Mouse (Mus musculus) thymus, adult 18-20 months (tissue): ENCODE data around the gene Tor2a.

ENCODE experiments used
- DNase-seq, 2 experiments: peaks; one replicate each; pipeline ENCODE4 v3.0.0; 2022; ENCODE audit warnings: mixed read lengths in 2 of 2

Gene Tor2a

DNA sequence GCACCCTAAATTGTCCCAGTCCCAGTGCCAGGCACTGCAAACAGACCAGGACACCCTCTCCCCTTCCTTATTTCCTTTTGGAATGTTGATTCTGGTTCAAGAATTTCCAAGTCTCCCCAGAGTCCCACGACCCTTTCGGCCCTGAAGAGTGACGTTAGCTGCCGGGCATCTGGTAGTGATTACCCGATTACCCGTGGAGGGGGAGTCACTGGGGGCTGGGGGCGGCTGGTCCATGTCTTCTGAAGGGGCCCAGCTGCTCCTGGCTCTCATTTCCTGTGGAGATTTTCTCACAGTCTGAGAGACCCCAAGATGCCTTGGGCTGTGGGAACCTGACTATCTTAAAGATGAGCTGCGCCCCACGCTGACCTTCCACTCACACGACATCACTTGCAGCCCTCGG lies 26.2 kb upstream of the Tor2a start:
- DNase-seq: no peak

DNA sequence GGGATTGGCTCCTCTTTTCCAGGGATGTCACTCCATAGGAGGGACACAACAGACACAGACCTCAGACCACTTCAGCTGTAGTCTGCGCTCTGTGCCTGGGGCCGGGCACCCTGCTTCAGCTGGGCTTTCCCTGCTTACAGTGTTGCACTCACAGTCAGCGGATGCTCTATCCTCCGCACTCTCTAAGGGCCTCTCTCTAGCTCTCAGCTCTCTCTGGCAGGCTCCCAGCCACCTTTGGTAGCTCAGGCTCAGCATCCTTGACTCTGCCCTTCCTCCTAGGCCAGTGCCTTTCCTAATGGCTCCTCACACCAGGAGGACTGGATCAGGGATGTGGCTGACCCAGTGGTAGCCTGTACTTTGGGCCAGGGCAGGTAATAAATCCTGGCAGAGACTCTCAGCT lies 25.1 kb upstream of the Tor2a start:
- DNase-seq: no peak

DNA sequence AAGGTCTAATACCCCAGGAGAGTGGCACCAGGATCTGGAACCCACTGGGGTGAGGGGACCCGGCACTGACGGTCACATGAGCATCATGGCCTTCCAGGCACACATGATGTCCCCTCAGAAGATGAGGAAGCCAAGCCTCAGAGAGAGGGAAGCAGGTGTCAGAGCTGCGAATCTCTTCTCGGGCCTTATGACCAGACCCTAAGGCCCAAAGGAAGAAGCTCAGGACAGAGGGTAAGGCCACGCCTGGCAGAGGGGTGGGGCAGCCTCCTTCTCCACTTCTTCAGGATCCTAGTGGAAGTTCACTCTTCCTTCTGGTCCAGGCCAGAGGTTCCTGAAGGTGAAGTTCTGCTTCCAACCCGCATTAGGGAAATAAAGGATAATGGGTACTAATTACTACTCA lies 24.3 kb upstream of the Tor2a start:
- DNase-seq: no peak

DNA sequence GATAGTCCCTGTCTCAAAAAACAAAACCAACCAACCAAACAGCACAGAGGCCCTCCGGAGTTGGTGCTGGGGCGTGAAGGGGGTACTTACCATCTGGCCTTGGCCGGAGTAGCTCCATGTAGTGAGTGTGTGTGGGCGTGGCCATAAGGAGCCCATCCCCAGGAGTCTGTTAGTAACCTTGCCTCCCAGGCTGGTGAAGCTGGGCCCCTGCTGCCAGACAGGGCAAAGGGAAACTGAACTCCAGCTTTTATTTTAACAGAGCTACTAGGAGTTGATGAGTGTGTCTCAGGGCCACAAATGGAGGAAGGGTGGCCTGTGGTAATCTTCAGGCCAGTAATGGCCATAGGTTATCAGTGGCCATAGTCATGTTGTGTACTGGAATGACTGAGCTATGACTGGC lies 22.6 kb upstream of the Tor2a start:
- no peak for DNase-seq

DNA sequence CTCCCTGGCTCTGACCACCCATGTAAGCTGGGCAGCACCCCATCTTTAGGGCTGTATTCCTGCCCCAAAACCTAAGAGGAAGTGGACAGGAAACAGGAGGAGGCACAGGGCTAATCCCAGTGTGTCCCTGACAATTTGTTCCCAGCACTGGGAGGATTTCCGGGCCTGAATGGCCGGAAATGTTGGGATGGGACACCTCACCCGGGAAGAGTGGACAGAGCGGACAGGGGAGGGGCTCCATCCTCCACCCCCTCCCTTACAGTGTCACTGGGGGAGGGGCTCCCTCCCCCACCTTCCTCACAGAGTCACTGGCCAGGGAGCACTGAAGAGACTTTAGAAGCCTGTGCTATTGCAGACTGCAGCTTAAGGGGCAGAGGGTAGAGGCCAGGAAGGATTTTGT lies 22.1 kb upstream of the Tor2a start:
- no peak for DNase-seq

DNA sequence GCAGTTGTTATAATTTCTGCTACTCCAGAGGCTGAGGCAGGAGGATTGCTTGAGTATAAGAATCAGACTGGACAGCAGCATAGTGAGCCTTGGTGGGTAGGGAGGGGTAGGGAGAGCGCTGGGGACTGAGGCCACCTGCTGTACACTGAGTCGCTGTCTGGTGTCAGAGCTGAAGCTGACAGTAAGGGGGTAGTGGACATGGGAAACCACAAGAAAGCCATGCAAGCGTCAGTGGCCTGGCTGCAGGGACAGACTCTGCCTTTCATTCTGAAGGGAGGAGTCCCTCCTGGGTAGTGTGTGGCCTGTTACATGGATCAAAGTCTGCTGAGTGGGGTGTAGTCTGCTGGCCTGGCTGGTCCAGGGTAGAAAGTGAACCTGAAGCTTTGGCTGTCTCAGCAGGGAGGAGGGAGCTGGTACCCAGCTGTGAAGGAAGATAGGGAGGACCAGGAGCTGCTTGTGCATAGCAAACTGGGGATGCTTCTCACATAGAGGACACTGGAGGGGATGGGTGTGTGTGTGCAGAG lies 20.7 kb upstream of the Tor2a start:
- no peak for DNase-seq

DNA sequence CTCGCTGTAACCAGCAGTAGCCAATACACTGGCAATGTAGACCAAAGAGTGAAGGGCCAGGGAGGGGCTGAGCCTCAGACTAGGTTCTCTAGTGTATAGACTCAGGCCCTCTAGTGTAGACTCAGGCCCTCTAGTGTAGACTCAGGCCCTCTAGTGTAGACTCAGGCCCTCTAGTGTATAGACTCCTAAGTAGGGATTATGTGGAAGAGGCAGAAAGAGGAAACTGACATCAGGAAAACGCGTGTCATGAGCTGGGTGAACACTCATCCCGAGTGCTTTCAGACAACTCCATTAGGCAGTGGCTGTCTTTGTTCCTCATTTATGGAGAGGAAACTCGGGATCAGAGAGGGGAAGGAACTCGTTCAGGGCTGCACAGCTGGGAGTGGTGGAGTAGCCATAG lies 20.0 kb upstream of the Tor2a start:
- no peak for DNase-seq

DNA sequence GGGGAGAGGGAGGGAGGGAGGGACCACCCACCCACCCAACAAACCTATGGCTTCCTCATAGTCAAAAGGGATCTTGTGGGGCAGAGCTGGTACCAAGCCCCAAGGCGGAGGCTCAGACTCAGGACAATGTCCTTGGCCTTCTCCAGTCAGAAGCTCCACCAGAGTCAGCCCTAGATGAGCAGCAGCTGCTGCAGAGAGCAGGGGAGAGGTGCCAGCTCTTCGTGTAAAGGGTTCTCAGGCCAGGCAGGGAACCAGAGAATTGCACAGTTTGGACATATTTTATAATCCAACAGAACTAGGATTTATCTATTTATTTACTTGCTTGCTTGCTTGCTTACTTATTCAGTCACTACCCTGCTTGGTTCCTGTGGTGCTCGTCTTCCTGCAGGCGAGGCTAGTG lies 17.7 kb upstream of the Tor2a start:
- DNase-seq: no peak

DNA sequence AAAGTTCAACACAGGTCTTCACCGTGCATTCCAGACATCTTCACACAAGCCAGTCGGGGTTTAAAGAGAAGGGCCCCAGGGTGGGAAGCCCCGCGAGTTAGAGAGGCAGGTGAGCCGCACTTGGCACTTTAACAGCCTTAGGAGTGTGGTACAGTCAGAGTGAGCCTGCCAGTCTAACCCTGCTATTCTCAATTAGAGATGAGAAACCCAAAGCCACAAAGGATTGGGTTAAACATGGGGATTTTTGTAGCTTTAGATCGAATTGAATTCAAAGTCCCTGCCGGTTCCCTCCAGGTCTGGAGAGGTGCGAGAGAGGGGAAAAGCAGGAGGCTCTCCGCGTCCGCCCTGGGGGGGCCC lies 16.1 kb upstream of the Tor2a start, which contains the start of gene 6330409D20Rik:
TSS of gene 6330409D20Rik (minus strand) at position 101 of the 357 bp plus-strand sequence.
- DNase-seq: no peak

DNA sequence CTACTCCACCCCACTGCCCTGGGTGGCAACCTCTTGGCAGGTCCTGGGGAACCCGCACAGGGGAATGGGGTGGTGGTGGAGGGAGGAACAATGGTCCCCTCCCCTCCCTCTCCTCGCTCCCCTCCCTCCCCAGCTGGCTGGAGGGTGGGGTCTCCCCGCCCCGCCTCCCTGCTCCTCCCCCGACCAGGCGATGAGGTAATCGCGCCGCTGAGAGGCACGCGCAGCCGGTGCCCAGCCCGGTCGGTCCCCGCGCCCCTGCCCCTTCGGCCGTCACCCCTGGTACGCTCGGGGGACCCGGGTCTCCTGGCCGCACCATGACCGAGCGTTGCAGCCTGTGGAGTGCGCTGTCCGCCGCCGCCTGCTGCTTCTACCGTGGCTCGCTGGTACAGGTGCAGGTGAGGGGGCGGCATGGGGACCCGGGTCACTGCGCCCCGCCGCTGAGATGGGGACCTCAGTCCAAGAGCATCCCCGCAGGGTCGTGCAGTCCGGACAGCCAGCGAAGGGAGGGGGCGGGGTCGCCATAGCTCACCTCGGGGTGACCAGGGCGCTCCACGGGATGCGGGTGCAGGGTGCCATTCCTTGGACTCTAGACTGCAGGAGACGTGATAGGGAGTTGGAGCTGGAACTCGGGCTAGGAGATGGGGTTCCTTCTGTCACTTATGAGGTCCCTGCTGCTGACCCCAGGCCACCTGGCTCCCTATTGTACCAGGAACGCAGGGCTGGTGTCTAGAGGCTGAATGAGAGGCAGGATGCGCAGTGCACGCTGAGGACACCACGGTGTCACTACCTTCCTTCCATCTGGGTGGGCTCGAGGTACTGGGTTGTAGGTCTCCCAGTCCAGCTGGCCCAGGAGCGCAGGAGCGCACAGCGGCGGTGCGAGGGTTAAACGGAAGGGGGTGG lies 15.5 kb upstream of the Tor2a start:
- DNase-seq: no peak

DNA sequence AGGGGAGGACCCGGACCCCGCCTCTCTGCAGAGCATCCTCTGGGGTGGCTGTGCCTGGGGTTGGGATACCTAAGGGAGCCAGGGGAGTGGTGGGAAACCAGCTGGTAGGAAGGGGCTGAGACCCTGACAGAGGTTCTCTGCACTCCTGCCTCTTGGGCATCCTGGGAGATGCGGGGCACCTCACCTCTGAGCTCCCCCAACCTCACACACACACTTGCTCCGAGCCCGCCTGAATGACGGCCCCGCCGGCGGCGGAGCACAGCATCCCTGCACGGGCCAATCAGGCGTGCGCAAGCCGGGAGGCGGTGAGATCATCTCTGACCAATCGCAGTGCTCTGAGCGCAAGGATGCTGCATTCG lies 14.9 kb upstream of the Tor2a start:
- no peak for DNase-seq

DNA sequence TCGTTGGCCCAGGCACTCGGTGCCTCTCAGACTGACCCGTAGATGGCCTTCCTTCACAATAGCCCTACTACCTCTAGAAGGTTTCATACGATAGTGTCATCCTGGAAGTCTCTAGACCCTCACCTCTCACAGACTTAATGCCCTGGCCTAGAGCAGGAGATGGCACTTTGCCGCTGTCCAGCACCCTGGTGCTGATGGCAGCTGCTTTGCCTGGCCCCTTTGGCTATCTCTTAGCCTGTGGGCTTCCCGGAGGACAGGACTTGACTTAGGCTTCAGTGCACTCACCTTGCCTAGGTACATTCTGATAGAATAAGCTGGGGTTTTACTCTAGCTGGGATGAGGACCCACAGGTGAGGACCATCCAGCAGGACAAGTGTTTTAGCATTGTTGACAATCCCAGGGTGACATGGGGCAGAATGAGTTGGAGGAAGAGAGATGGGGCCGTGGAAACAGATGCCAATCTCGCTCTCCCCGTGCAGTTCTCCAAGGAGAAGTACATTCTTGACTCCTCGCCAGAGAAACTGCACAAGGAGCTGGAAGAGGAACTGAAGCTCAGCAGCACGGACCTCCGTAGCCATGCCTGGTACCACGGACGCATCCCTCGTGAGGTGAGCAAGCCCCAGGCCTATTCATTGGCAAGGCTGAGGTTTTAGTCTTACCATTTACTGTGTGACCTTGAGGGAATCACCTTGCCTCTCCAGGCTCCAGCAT lies 12.6 kb upstream of the Tor2a start:
- DNase-seq: no peak

DNA sequence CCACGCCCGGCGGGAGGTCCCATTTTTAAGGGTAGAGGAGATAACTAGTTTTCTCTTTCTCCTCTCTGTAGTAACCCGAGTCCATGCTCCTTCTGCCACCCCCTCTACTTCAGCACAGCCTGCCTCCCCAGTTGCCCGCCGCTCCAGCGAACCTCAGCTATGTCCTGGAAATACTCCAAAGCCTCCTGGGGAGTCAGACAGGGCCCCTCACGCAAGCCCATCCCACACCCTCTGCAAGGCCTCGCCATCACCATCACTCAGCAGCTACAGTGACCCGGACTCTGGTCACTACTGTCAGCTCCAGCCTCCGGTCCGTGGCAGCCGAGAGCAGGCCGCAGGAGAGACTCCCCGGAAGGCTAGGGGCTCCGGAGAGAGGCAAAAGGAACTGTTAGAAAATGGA lies 8.0 kb upstream of the Tor2a start:
- DNase-seq: no peak

DNA sequence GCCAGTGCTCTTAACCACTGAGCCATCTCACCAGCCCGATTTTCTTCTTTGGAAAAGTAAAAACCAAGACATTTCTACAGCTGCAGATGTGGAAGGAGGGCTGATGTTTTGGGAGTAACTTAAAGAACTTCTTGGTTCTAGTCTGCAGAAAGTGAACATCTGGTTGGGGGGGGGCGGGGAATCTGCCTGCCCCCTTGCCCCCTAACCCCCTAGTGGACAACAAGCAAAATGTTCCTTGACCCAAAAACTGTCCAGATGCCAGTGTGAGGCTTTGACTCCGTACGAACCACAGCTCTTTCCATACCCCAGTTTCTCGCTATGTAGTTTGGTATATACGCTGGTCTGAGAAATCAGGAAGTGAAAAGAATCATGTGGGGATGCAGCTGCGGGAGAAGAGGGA lies 6.8 kb upstream of the Tor2a start:
- DNase-seq: no peak

DNA sequence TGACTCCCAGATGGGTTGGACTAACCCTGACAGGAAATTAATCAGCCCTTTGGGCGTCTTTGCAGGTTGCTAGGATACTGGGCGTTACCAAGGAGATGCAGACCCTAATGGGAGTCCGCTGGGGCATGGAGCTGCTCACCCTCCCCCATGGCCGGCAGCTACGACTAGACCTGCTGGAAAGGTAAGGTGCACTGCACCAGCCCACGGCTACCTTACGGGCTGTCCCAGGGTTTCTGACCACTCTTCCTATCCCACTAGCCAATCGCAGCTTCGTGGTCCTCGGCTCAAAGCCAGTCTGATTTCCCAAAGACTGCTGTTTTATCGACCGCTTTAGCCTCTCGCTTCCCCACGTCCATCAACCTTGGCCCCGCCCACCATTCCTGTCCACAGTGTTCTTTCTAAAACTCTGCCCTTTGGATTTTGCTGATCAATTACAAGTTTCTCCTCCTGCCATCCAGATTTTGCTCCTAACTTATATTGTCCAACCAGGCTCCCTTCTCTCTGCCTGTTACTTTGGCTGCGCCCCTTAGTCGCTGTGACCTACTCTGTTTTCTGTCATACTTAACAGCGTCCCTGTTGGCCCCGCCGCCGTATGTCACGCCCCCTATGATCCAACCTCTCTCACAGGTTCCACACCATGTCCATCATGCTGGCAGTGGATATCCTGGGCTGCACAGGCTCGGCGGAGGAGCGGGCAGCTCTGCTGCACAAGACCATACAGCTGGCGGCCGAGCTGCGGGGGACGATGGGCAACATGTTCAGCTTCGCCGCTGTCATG lies 6.0 kb upstream of the Tor2a start:
- DNase-seq: no peak

DNA sequence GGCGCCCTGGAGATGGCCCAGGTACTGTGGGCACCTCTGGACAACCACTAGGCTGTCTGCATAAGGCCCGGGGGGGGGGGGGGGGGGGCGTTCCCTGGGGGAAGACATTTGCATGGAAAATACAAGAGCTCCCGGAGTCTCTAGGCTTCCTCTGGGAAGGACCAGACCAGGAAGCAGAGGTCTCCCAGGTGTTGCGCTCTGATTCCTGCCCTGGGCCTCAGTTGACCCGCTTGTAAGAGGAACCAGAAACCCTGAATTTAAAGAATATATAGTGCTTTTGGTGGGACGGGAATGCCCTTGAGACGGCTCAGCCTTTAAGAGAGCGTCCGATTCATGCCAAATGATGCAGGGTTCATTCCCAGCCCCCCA lies 5.4 kb upstream of the Tor2a start:
- DNase-seq: no peak

DNA sequence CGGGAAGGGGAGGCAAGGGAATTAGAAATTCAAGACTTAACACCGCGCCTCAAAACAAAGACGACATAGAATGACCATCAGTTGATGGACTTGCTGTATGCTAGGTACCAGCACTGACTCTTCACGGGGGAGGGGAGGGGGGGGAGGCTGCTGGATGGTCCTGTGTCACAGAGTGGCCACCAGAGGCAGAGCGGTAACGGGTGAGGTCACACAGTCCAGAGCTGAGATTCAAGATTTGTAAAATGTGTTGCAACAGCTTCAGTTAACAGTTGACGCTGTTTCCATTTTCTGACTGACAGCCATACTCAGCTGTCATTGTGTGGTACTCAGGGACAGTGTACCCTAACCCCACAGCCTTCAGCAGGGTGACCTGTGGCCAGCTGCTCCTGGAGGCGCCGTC lies 4.9 kb upstream of the Tor2a start:
- DNase-seq: no peak

DNA sequence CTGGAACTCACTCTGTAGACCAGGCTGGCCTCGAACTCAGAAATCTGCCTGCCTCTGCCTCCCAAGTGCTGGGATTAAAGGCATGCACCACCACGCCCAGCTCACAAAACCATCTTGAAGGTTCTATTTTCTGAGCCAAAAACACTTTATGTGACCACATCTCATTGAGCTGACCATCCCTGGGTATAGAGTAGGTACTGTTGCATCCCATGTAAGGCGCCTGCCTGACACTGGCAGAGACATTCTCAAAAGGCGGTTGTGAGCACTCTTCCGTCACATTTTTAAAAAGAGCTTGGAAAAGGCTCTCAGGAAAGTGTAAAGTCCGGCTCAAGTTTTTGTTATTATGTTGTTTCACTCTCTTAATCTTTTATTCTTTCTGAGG lies 369 bp upstream of the Tor2a start:
- no peak for DNase-seq

DNA sequence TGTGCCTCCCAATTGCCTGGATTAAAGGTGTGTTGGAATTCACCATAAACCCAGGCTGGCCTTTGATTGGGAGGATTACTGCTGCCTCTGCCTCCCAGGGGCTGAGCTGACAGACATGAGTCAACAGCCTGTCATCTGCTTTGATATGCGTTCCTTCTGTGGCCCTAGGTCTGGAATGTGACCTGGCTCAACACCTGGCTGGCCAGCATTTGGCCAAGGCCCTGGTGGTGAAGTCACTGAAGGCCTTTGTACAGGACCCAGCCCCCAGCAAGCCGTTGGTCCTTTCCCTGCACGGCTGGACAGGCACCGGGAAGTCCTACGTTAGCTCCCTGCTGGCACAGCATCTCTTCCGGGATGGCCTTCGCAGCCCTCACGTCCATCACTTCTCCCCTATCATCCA lies 1.5 kb downstream of the Tor2a start:
- DNase-seq: no peak

DNA sequence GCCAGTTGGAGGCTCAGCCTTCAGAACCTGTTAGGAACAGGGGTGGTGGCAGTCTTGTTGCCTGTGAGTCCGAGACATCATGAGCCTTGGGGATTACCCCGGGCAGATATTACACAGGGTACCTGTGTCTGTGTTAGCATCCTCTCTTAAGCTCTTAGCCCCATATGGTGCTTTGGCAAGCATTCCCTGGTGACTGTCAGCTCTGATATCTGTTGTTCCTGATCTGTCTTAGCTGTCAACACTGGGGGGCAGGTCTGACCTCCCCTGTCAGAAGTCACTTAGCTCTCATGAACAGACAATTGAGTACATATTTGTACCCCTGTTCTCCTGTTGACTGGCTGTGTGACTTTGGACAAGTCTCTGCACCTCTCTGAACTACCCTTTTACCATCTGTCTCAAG lies 2.0 kb downstream of the Tor2a start:
- DNase-seq: no peak

DNA sequence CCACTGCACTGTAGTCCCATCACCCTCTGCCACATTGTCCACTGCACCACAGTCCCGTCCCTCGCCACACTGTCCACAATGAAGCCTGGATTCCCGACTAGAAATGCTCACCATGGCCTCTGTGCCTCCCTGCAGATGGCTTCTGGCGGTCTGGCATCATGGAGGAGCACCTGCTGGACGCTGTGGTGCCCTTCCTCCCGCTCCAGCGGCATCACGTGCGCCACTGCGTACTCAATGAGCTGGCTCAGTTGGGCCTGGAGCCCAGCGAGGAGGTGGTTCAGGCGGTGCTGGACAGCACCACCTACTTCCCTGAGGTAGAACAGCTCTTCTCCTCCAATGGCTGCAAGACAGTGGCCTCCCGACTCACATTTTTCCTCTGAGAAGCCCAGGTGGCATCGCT lies 4.3 kb downstream of the Tor2a start:
- no peak for DNase-seq

DNA sequence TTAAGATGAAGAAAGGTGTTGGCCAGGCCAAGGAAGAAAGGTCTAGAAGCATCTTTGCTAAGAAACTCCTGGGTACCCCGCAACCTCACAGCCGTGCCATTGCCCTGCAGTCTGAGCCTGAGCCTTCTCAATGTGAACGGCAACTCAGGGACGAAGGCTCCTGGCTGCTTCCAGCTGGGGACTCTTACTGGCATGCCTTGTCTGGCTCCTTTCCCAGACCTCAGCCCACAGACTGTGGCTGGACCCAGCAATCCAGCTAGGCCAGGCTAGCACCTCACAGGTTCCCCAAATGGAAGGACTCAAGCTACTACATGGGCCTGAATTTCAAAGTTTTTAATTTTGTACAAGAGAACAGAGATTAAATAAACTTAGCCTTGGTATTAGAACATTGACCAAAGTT lies 4.8 kb downstream of the Tor2a start:
- no peak for DNase-seq

DNA sequence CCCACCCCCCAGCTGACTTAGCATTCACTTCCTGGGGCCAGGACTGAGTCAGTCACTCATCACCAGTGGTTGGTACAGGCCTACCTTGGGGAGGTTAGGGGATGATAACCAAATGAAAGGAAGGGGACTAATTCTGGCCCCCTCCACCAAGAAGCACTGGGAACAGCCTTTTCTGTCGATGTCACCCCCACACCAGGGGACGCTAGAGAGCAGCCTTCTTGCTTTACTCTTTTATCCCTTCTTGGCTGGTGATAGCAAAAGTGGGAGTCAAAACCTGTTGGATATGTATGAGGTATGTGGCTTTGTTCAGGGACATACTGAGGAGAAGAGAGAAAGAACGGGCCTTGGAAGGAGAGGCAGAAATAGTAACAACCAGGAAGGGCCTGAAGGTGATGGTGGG lies 6.3 kb downstream of the Tor2a start:
- DNase-seq: no peak

DNA sequence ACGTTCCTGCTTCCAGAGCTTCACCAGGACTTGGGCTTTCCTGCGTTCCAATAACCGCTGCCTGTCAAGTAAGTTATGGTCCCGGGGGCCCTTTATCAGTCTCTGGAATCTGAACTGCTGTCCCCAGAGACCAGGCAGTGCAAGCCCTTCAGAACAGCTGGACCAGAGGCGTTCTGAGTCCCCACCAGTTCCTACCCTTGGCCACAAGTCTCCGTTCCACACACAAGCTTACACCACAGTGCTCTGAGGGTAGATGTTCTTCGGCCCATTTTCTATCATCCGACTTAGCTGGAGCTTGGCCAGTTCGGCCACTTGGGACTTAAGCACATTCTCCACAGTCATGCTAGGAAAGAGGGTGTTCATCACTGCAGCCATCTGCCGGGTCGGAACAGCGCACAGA lies 10.2 kb downstream of the Tor2a start:
- no peak for DNase-seq
